Mouse (Mus musculus) frontal cortex, postnatal 14 days (tissue): ENCODE measurements at regions not wholly inside any gene's neighbourhood (a gene's known extent, or its start where the extent isn't known, plus 50 kb on each side); places are given as distances from the start of the nearest gene placed in this dataset.

Experiments used
- DNase-seq, 2 experiments: peaks; one replicate each; pipeline ENCODE4 v3.0.0; 2022; ENCODE audit warnings: low spot score in 2 of 2

DNA sequence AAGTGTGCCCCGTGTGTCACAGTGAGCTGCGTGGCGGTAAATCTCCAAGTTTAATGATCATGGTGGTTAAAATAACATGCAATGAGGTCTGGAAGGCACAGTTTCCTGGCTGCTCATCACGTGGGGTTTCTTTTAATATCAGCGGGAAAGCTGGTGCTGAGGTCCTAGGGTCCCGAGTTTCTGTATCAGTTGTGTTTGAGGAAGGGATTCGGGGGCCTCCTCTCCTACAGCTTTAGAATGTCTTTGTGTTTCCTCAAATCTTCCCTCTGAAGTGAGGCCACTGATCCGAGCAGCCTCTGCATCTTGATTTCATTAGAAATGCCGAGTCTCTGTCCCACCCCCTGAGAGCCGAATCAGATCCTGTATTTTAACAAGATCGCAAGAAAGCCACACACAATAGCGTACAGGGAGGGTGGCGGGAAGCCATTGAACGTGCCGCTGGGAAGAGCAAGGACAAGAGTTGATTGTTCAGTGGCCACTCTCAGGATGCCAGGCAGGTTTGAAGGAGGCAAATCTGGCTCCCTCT lies 215.5 kb downstream of the Ppp4r2 start:
- DNase-seq = no peak

DNA sequence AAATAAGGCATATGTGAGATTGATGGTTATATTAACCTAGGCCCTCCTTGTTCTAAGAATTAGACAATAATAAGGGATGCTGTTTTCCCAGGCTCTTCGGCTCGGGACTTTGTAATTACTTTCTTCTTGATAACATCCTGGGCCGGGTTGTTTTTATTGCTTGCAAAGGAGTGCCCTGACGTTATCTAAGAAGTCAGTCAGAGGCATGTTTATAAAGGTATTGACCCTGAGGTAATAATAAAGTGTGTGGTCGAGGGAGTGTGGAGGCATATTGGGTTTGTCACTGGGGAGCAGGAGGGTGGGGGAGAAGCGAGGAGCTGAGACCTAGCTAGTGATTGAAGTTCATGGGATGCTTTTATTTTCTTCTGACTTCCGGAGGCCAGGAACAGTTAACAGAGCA lies 221.5 kb downstream of the Ppp4r2 start:
- DNase-seq = no peak

DNA sequence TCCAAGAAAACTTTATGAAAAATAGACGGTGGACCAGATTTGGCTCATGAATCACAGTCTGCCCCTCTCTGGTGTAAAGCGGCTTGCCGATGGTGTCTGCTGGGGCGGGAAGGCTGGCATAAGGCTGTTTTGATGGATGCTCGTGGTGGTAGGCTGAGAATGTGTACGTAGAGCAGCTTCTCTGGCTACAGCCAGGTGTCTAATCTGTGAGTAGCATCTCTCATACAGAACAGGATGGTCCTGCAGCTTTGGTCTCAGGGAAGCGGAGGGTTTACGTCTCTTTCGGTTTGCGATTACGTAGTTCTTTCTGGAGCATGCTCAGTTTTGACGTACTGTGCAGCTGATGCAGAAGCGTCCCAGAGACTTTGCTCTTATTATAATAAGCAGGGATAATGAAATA lies 222.9 kb downstream of the Ppp4r2 start:
- no peak for DNase-seq

- no peak for DNase-seq
Observed at GRCm38 (mm10) chr6:101059058-101059457, 225.6 kb downstream of the Ppp4r2 start.

DNA sequence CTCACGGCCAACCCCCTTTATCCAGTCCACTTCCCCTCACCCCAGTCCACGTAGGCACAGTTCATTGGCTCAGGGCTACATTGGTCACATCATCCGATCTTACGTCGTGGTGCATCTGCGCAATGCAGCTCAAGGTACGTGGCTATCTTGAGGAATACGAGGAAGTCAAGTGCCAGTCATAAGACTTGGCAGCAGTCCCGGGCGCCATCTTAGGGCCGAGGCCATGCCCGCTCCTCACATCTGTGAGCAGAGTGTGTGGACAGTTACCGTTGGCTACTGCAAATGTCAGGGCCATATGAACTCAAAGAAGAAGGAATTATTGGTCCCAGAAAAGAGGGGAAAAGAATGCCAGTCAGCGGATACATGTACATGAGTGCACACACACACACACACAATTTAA lies 228.8 kb downstream of the Ppp4r2 start:
- DNase-seq = no peak

DNA sequence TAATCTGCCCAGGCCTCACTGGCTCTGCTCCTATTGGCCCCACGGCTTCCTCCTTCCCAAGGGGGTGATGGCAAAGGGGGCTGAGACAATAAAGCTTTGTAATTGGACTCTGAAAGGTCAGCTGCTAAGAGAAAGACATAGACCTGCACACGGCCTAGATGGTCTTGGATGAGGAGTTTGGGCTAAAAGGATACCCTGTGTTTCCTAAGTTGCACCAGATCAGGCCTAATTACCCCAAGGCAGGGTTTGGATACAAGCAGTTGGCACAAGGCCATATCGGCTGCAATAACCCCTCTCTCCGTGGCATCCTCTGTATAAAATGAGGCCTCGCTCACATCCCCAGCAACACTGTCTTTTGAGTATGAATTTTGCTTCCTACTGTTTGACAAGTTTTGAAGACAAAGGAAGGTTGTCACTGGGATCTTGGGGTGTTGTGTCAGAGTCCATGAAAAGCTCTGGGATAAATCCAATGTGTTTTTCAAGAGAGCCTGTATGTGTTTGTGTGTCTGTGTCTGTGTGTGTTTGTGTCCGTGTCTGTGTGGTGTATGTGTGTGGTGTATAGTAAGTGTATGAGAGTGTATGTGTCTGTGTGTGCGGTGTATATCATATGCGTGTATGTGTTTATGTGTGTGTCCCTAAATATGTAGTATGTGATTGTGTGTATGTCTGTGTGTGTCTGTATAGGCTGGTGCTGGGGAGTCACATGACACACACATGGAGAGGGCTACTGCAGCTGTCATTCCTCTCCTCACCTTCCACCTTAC lies 242.5 kb downstream of the Ppp4r2 start:
- no peak for DNase-seq

- DNase-seq = no peak
Observed at GRCm38 (mm10) chr6:101078294-101078693, 244.9 kb downstream of the Ppp4r2 start.

DNA sequence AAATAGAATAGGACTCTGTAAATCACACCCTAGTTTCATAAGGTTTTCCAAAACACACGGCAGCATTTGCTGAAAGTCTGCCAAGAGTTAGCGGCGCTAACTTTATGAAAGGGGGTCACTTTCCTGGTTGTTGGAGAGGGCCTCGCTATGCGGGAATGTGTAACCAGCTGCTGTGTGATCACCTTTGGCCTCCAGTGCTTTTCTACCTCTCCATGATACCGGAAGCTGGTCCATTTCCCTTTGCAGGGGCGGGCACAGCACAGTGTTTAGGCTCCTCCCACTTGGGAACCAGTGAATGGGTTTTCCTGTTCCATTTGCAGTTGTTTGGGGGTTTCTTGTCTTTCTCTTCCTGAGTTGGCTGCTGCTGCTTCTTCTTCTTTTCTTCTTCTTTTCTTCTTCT lies 250.3 kb downstream of the Ppp4r2 start:
- no peak for DNase-seq

- DNase-seq = no peak
Observed at GRCm38 (mm10) chr6:101092179-101092578, 258.8 kb downstream of the Ppp4r2 start.
